Mouse (Mus musculus): ENCODE measurements at regions not wholly inside any gene's neighbourhood (a gene's known extent, or its start where the extent isn't known, plus 50 kb on each side); places are given as distances from the start of the nearest gene placed in this dataset.

GRCm38 (mm10) chr13:52015496-52015895 is 169.0 kb downstream of the Gadd45g start:
- DNase-seq (ENCODE audit: low spot score) = no peak

- DNase-seq (ENCODE audit: low spot score) = peak; percentile 57
Measured at GRCm38 (mm10) chr13:52017598-52018190, 171.2 kb downstream of the Gadd45g start.

GRCm38 (mm10) chr13:52019647-52020046 is 173.2 kb downstream of the Gadd45g start:
- DNase-seq (ENCODE audit: low spot score) = no peak

- no peak for DNase-seq (ENCODE audit: low spot score)
Measured at GRCm38 (mm10) chr13:52021150-52021549, 174.7 kb downstream of the Gadd45g start.

GRCm38 (mm10) chr13:52021828-52022227 is 175.3 kb downstream of the Gadd45g start:
- DNase-seq (ENCODE audit: low spot score) = no peak

- DNase-seq (ENCODE audit: low spot score) = no peak
Measured at GRCm38 (mm10) chr13:52022529-52022928, 176.1 kb downstream of the Gadd45g start.

- DNase-seq (ENCODE audit: low spot score) = peak; percentile 69
Measured at GRCm38 (mm10) chr13:52024349-52024748, 177.9 kb downstream of the Gadd45g start.

- DNase-seq (ENCODE audit: low spot score) = peak; percentile 60
Measured at GRCm38 (mm10) chr13:52024832-52025481, 178.5 kb downstream of the Gadd45g start.

- no peak for DNase-seq (ENCODE audit: low spot score)
Measured at GRCm38 (mm10) chr13:52025482-52025848, 179.0 kb downstream of the Gadd45g start.

- no peak for DNase-seq (ENCODE audit: low spot score)
Measured at GRCm38 (mm10) chr13:52026291-52026690, 179.8 kb downstream of the Gadd45g start.

GRCm38 (mm10) chr13:52029868-52030422 is 183.5 kb downstream of the Gadd45g start:
- DNase-seq (ENCODE audit: low spot score) = no peak

GRCm38 (mm10) chr13:52031465-52031864 is 185.0 kb downstream of the Gadd45g start:
- no peak for DNase-seq (ENCODE audit: low spot score)

- DNase-seq (ENCODE audit: low spot score) = no peak
Measured at GRCm38 (mm10) chr13:52035731-52036130, 189.3 kb downstream of the Gadd45g start.

GRCm38 (mm10) chr13:52036351-52036750 is 189.9 kb downstream of the Gadd45g start:
- DNase-seq (ENCODE audit: low spot score) = no peak

- no peak for DNase-seq (ENCODE audit: low spot score)
Measured at GRCm38 (mm10) chr13:52037218-52037617, 190.7 kb downstream of the Gadd45g start.

GRCm38 (mm10) chr13:52041467-52042421 is 195.3 kb downstream of the Gadd45g start:
- DNase-seq (ENCODE audit: low spot score) = no peak

- no peak for DNase-seq (ENCODE audit: low spot score)
Measured at GRCm38 (mm10) chr13:52042867-52043266, 196.4 kb downstream of the Gadd45g start.

GRCm38 (mm10) chr13:52043916-52044315 is 197.4 kb downstream of the Gadd45g start:
- no peak for DNase-seq (ENCODE audit: low spot score)

- DNase-seq (ENCODE audit: low spot score) = no peak
Measured at GRCm38 (mm10) chr13:52045349-52045748, 198.9 kb downstream of the Gadd45g start.

- no peak for DNase-seq (ENCODE audit: low spot score)
Measured at GRCm38 (mm10) chr13:52046020-52046419, 199.5 kb downstream of the Gadd45g start.

- no peak for DNase-seq (ENCODE audit: low spot score)
Measured at GRCm38 (mm10) chr13:52046700-52047099, 200.2 kb downstream of the Gadd45g start.

GRCm38 (mm10) chr13:52047937-52048336 is 201.5 kb downstream of the Gadd45g start:
- no peak for DNase-seq (ENCODE audit: low spot score)

All from testis, postnatal 10 days (tissue).